Mouse (Mus musculus) small intestine, adult 2 months (tissue): ENCODE results near the gene 4933402D24Rik.

Experiments used
- CTCF ChIP-seq: fragments of 200-500 bp; IDR thresholded peaks from 2 replicates; pipeline ENCODE4 v1.5.1; 2012; ENCODE audit warnings: low read depth, mild to moderate bottlenecking, control low read depth, inconsistent platforms, low read length, moderate library complexity, mixed read lengths; ENCODE audit not compliant: insufficient replicate concordance, insufficient read length; ENCODE audit errors: extremely low read depth
- POLR2A ChIP-seq: fragments of 200-500 bp; IDR thresholded peaks from 2 replicates; pipeline ENCODE4 v1.6.1; 2012; ENCODE audit warnings: low read depth, mild to moderate bottlenecking, control low read depth, inconsistent platforms, low read length, moderate library complexity

DNA sequence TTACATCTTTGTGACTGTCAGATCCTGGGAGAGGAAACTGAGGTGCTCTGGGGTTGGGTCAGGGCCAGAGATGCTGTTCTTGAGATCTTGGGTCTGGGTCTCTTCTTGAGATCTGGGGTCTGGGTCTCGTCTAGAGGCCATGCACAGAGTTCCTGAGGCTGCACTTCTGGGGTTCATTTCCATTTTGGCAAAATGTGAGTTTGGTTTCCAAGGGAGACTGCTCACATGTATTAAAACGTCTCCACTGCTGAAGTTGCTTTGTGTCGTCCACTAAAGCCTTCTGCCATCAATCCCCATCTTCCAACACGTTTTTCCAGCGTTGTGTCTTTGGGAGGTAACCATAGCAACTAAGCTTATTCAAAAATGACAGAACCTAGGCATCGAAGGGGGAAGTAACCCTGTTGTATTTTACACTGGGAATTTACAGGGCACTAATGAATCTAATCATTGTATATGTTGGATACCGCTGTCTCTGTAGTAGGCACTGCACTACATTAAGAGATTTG lies 5.1 kb downstream of the 4933402D24Rik start:
- TF ChIP-seq CTCF (no peak), POLR2A (no peak)
